Mouse (Mus musculus): ENCODE results near the gene Cntn4.

The Cntn4 gene

GRCm38 (mm10) chr6:106454131-106454838 lies 776.8 kb downstream of the Cntn4 start:
- no peak for DNase-seq (ENCODE audit: extremely low read depth, insufficient read length, low spot score)

DNA sequence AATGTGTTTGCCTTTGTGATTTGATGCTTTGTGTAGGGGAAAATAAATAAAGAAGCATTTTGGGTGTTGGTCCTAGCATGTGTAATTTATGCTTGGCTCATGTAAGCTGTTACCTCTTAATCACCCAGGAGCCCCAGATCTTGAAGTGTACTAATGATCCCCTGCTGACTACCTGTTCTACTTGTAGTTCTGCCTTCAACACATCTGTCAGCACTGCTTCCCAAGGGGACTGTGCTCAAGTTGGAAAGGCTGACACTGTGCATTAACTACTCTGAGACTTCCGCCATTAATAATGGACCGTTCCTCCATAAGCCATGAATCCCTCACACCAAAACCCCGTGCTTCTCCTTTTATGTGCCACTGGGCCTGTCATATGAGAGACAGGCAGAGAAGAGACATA lies 778.2 kb downstream of the Cntn4 start:
- no peak for DNase-seq (ENCODE audit: extremely low read depth, insufficient read length, low spot score)

- DNase-seq (ENCODE audit: extremely low read depth, insufficient read length, low spot score): no peak
Observed at GRCm38 (mm10) chr6:106458166-106458565, 780.7 kb downstream of the Cntn4 start.

DNA sequence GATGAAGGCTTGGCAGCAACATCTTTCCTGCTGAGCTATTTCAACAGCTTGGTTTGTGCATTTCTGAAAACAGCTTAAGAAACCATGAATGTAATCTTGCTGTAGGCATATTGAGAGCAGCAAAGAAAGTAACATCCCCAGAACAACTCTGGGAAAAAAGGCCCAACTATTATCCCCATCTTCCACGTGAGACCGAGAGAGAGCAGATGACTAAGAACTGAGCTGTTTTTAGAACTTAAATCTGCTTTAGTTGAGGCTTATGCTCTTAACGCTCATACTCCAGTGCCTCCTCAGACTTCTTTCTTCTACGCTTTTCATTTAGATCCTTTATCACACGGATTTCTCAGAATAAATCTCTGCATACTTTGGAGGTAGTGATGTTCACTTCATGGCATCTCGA lies 784.9 kb downstream of the Cntn4 start:
- no peak for DNase-seq (ENCODE audit: extremely low read depth, insufficient read length, low spot score)

DNA sequence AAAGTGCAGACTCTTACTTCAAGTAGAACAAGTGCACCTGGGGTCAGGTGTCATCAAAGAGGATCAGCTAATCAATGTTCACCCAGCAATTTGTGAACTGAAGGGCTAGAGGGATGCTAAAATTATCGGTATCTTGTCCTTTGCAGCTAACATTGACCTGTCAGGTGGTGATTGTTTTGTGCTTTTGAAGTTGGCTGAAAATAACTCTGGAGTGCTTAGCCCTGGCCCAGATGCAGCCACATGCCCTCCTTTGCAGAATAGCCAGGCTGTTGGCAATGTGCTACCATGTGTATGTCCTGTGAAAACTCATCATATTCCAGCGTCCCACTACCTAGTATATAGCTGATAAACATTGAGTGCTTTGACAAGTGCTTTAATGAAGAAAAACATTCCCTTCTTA lies 786.4 kb downstream of the Cntn4 start:
- no peak for DNase-seq (ENCODE audit: extremely low read depth, insufficient read length, low spot score)

DNA sequence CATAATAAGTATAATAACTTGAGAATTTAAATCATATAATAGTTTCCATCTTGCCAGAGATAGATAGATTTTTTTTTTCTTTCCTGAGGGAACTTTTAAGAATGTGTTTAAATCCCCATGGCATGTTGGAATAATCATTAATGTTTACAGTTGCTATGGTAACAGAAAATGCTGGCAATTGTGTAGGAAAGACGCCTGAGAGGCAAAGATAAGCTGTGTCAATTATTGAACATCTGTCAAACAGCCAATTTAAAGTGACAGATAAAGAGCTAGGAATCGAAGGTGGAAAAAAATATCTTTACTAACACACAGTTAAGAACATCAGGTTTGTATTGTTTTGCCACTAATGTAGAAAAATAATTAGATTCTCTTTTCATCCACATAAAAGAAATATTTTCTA lies 788.3 kb downstream of the Cntn4 start:
- no peak for DNase-seq (ENCODE audit: extremely low read depth, insufficient read length, low spot score)

GRCm38 (mm10) chr6:106466267-106467029 lies 789.0 kb downstream of the Cntn4 start:
- no peak for DNase-seq (ENCODE audit: extremely low read depth, insufficient read length, low spot score)

- no peak for DNase-seq (ENCODE audit: extremely low read depth, insufficient read length, low spot score)
Observed at GRCm38 (mm10) chr6:106471840-106472608, 794.6 kb downstream of the Cntn4 start.

DNA sequence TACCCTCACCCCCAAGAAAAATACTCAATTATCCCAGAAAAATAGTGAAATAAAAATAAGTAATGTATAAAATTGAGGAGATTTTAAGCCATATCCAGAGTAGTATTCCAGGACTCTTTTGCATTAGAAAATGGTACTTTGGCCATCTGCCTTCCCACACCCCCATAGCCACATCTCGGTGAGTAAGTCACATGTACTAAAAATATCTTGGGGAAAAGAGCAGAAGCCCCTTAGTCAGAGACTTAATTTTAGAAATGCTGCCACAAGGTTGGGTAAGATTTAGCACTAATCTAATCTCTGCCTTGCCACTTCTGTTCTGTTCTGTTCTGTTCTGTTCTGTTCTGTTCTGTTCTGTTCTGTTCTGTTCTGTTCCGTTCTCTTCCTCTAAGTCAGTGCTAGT lies 796.4 kb downstream of the Cntn4 start:
- DNase-seq (ENCODE audit: extremely low read depth, insufficient read length, low spot score): no peak

DNA sequence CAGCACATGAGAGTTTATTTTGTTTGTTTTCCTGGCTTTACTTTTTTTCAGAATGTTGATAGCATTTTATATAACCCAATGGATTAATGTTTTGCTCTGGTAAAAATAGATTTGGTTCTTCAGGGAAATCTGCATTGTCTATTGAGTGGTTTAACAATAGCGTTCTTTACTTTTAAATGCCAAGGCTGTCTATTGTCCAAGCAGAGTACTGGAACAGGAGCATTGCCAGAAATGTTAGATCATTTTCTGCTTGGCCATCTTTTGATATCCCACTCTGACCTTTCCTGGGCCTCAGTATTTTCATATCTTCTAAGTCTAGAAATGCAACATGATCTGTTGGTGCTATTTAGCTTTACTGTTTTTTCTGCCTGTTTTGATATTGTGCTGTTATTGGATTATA lies 804.1 kb downstream of the Cntn4 start:
- DNase-seq (ENCODE audit: extremely low read depth, insufficient read length, low spot score): no peak

- no peak for DNase-seq (ENCODE audit: extremely low read depth, insufficient read length, low spot score)
Observed at GRCm38 (mm10) chr6:106496303-106496702, 818.8 kb downstream of the Cntn4 start.

GRCm38 (mm10) chr6:106499166-106499565 lies 821.7 kb downstream of the Cntn4 start:
- no peak for DNase-seq (ENCODE audit: extremely low read depth, insufficient read length, low spot score)

DNA sequence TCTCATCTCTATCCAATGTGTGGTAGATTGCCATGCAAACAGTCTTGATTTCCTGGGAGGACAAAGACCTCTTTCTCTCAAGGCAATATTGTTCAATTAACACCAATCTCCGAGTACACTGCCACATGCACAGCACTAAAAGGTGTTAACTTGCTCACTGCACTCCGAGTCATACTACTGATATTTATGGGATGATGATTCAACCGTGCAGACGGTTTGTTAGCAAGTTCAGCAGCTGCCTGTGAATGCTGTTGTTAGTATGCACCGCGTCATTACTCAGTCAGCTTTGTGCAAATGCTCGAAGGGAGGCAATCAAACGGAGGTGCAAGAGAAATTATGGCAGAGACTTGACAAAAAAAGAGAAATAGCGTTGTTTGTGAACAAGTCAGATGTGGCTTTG lies 826.5 kb downstream of the Cntn4 start:
- no peak for DNase-seq (ENCODE audit: extremely low read depth, insufficient read length, low spot score)

GRCm38 (mm10) chr6:106520367-106520766 lies 842.9 kb downstream of the Cntn4 start:
- DNase-seq (ENCODE audit: extremely low read depth, insufficient read length, low spot score): no peak

- no peak for DNase-seq (ENCODE audit: extremely low read depth, insufficient read length, low spot score)
Observed at GRCm38 (mm10) chr6:106543500-106543899, 866.0 kb downstream of the Cntn4 start.

DNA sequence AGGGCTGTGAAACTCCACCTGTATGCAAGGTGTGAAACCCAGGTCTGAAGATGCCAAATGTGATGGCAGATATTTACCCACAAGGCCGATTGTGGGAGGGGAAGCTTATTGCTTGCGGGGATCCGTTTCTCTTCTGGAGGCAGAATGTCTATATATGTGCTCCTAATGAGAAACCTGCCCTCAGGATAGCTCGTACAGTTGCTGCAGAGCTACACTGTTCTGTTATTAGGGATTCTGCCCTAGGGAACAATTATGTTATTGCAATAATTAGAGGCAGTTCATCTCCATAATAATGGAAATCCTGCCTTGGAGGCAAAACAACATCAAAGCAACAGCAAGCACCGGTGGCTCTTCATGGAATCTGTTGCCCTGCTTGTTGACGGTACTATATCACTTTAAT lies 884.2 kb downstream of the Cntn4 start:
- DNase-seq (ENCODE audit: extremely low read depth, insufficient read length, low spot score): no peak

- DNase-seq (ENCODE audit: extremely low read depth, insufficient read length, low spot score): no peak
Observed at GRCm38 (mm10) chr6:106565316-106565715, 887.9 kb downstream of the Cntn4 start.

GRCm38 (mm10) chr6:106565769-106566459 lies 888.5 kb downstream of the Cntn4 start:
- no peak for DNase-seq (ENCODE audit: extremely low read depth, insufficient read length, low spot score)

GRCm38 (mm10) chr6:106566929-106567621 lies 889.6 kb downstream of the Cntn4 start:
- no peak for DNase-seq (ENCODE audit: extremely low read depth, insufficient read length, low spot score)

DNA sequence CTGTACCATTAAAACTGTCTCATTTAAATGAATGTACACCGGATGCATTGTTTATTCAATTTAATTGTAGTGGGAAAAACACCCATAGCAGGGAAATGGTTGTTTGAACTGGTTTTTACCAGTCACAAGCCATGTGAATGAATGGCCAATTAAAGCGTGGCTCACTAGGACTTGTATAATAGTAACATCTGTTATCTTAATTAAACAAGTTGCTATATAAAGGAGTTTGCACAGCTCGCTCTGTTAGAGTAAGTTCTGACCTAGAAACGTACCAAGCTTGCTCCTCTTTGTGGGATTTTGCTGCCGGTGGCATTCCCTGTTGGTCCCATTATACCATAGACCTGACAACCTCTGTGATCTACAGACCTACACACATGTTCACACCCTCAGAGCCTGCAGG lies 902.7 kb downstream of the Cntn4 start:
- DNase-seq (ENCODE audit: extremely low read depth, insufficient read length, low spot score): no peak

Data from 3134 (cell line).